Mouse (Mus musculus) kidney, adult 9 months (tissue): ENCODE results near the gene Purb.
A peak's percentile ranks its signal among the peaks of the same experiment; 100 is the strongest.
"Not testable (repeated sequence)": the region's sequence is repeated elsewhere in the genome, so short reads cannot be mapped to it uniquely, and the experiment has no call there.

Source experiments
- DNase-seq: peaks from one replicate; pipeline ENCODE4 v3.0.0; 2022

Purb gene

GRCm38 (mm10) chr11:6484244-6484959 lies 8.7 kb upstream of the Purb start:
- no peak for DNase-seq

GRCm38 (mm10) chr11:6483103-6483502 lies 7.4 kb upstream of the Purb start:
- DNase-seq: no peak

GRCm38 (mm10) chr11:6481669-6482185 lies 6.0 kb upstream of the Purb start:
- no peak for DNase-seq

- DNase-seq: no peak
These were observed 5.1 kb upstream of the Purb start for GRCm38 (mm10) chr11:6480681-6481405.

GRCm38 (mm10) chr11:6480191-6480590 lies 4.5 kb upstream of the Purb start:
- no peak for DNase-seq

GRCm38 (mm10) chr11:6479231-6479630 lies 3.5 kb upstream of the Purb start:
- DNase-seq: no peak

GRCm38 (mm10) chr11:6477350-6477749 lies 1.6 kb upstream of the Purb start:
- DNase-seq: no peak

- no peak for DNase-seq
These were observed 1.2 kb upstream of the Purb start for GRCm38 (mm10) chr11:6476876-6477275.

- peak; percentile 46 for DNase-seq
These were observed 614 bp downstream of the Purb start for GRCm38 (mm10) chr11:6474874-6475731.

- no peak for DNase-seq
These were observed 1.3 kb downstream of the Purb start for GRCm38 (mm10) chr11:6474381-6474780.

- no peak for DNase-seq
These were observed 3.6 kb downstream of the Purb start for GRCm38 (mm10) chr11:6472076-6472475.

- DNase-seq: no peak
These were observed 4.2 kb downstream of the Purb start for GRCm38 (mm10) chr11:6471493-6471892.

- DNase-seq: no peak
These were observed 4.7 kb downstream of the Purb start for GRCm38 (mm10) chr11:6471054-6471453.

GRCm38 (mm10) chr11:6468541-6468940 lies 7.2 kb downstream of the Purb start:
- DNase-seq: peak; percentile 37

- DNase-seq: peak; percentile 62
These were observed 10.6 kb downstream of the Purb start for GRCm38 (mm10) chr11:6465122-6465521.

- DNase-seq: no peak
These were observed 12.4 kb downstream of the Purb start for GRCm38 (mm10) chr11:6463159-6463837.

- no peak for DNase-seq
These were observed 19.6 kb downstream of the Purb start for GRCm38 (mm10) chr11:6456083-6456482.

- not testable (repeated sequence) for DNase-seq
These were observed 27.6 kb downstream of the Purb start for GRCm38 (mm10) chr11:6448155-6448554.

GRCm38 (mm10) chr11:6447493-6447892 lies 28.2 kb downstream of the Purb start:
- DNase-seq: no peak

- no peak for DNase-seq
These were observed 29.8 kb downstream of the Purb start for GRCm38 (mm10) chr11:6445951-6446350.

- DNase-seq: no peak
These were observed 30.3 kb downstream of the Purb start for GRCm38 (mm10) chr11:6445441-6445840.

- peak; percentile 100 for DNase-seq
These were observed 31.5 kb downstream of the Purb start, which contains the start of gene H2afv for GRCm38 (mm10) chr11:6444077-6444853. TSS of gene H2afv (minus strand) at chr11:6444443.
